Mouse (Mus musculus) gonadal fat pad, adult 2 months (tissue): ENCODE data around the gene Nkx2-2. TPM values are rescaled to one million over a fixed set of nuclear protein-coding genes. Genes with fewer than 3 reads are reported as not detected.
"Not testable (repeated sequence)": the region's sequence is repeated elsewhere in the genome, so short reads cannot be mapped to it uniquely, and the experiment has no call there.

Experiments
- DNase-seq: peaks from one replicate; pipeline ENCODE4 v3.0.0-alpha.2; 2012; ENCODE audit warnings: low read depth
- polyA plus RNA-seq: library from polyadenylated mRNA; depleted of rRNA; stranded (reverse); fragments of >200 nt; gene quantifications from 2 replicates; pipeline ENCODE4 v1.2.3, GENCODE M21; 2012; rRNA removed

Nkx2-2 gene
- polyA plus RNA-seq, 1 experiment: not detected

GRCm38 (mm10) chr2:147181926-147182708, 11.9 kb downstream of the Nkx2-2 start:
- DNase-seq: no peak

- no peak for DNase-seq
These were observed 12.8 kb downstream of the Nkx2-2 start for GRCm38 (mm10) chr2:147181304-147181665.

GRCm38 (mm10) chr2:147180649-147181303, 13.3 kb downstream of the Nkx2-2 start:
- no peak for DNase-seq

- no peak for DNase-seq
These were observed 15.7 kb downstream of the Nkx2-2 start for GRCm38 (mm10) chr2:147178091-147179059.

GRCm38 (mm10) chr2:147177672-147178071, 16.4 kb downstream of the Nkx2-2 start:
- DNase-seq: no peak

GRCm38 (mm10) chr2:147175296-147175695, 18.7 kb downstream of the Nkx2-2 start:
- no peak for DNase-seq

GRCm38 (mm10) chr2:147173751-147174150, 20.3 kb downstream of the Nkx2-2 start:
- no peak for DNase-seq

GRCm38 (mm10) chr2:147170538-147170937, 23.5 kb downstream of the Nkx2-2 start:
- DNase-seq: not testable (repeated sequence)

- no peak for DNase-seq
These were observed 28.2 kb downstream of the Nkx2-2 start for GRCm38 (mm10) chr2:147165863-147166262.

GRCm38 (mm10) chr2:147165376-147165775, 28.7 kb downstream of the Nkx2-2 start:
- no peak for DNase-seq

- DNase-seq: no peak
These were observed 41.5 kb downstream of the Nkx2-2 start for GRCm38 (mm10) chr2:147152543-147152942.

Other genes with a start within 250 kb of the Nkx2-2 start
- gene Xrn2, start 181.2 kb downstream of the Nkx2-2 start, polyA plus RNA-seq: 12.1 and 14.8 TPM in 2 replicates
- not detected in 2 replicates for gene Nkx2-4, start 108.8 kb downstream of the Nkx2-2 start, polyA plus RNA-seq
- 0.07 TPM in 1 of 2 replicates, not detected in the other for gene Pax1, start 167.7 kb upstream of the Nkx2-2 start, polyA plus RNA-seq